Mouse (Mus musculus) hindbrain, embryonic 16.5 days (tissue): ENCODE results near the gene Plcd3. TPM values are rescaled to one million over a fixed set of nuclear protein-coding genes. Genes with fewer than 3 reads are reported as not detected.

Experiments
- ATAC-seq: fragments of 200-750 bp; cut with Nextera tagmentation; 2 replicates; pipeline ENCODE4 v1.8.0; 2017; ENCODE audit warnings: moderate TSS enrichment, moderate library complexity
- H3K27ac ChIP-seq: fragments of 300-500 bp; sonication (generic); 2 replicates; pipeline ENCODE4 v1.5.1; 2014; ENCODE audit warnings: low read depth, mild to moderate bottlenecking, control low read depth, low read length, moderate library complexity
- H3K27me3 ChIP-seq: fragments of 300-500 bp; sonication (generic); replicated peaks from 2 replicates; pipeline ENCODE4 v1.6.1; 2014; ENCODE audit warnings: low read length; ENCODE audit not compliant: control insufficient read depth, insufficient read depth
- H3K36me3 ChIP-seq: fragments of 300-500 bp; sonication (generic); 2 replicates; pipeline ENCODE4 v1.6.1; 2014; ENCODE audit warnings: mild to moderate bottlenecking, low read length, moderate library complexity, mixed read lengths; ENCODE audit not compliant: control insufficient read depth, insufficient read depth
- H3K4me1 ChIP-seq: fragments of 300-500 bp; sonication (generic); 2 replicates; pipeline ENCODE4 v1.6.1; 2014; ENCODE audit warnings: low read depth, low read length; ENCODE audit not compliant: control insufficient read depth, insufficient read depth
- H3K4me2 ChIP-seq: fragments of 300-500 bp; sonication (generic); 2 replicates; pipeline ENCODE4 v1.6.1; 2014; ENCODE audit warnings: mild to moderate bottlenecking, low read length, control low read depth, moderate library complexity
- H3K4me3 ChIP-seq: fragments of 300-500 bp; sonication (generic); 2 replicates; pipeline ENCODE4 v1.5.1; 2014; ENCODE audit warnings: mild to moderate bottlenecking, low read length, control low read depth, moderate library complexity
- H3K9ac ChIP-seq: fragments of 300-500 bp; sonication (generic); 2 replicates; pipeline ENCODE4 v1.6.1; 2014; ENCODE audit warnings: low read depth, mild to moderate bottlenecking, control low read depth, low read length, moderate library complexity
- H3K9me3 ChIP-seq: fragments of 300-500 bp; sonication (generic); 2 replicates; pipeline ENCODE4 v1.6.1; 2014; ENCODE audit warnings: mild to moderate bottlenecking, low read length, moderate library complexity; ENCODE audit not compliant: control insufficient read depth
- WGBS: fragments of 180-500 bp; shearing (Covaris S2); extraction: QIAGEN DNeasy Blood & Tissue Kit; methylation state at CpG from one replicate; pipeline ENCODE4 v1.1.7; 2014; 5-methylcytosine and 5-hydroxymethylcytosine counted together
- polyA plus RNA-seq: library from polyadenylated mRNA; unstranded; fragments of >200 nt; fragmentation: Nextera tagmentation; extraction: Ambion mirVana; gene quantifications from 2 replicates; pipeline ENCODE4 v1.2.1, GENCODE M21; 2015

The Plcd3 gene
- polyA plus RNA-seq, 1 experiment from 2014 or later: 4.9 TPM

GRCm38 (mm10) chr11:103093862-103094833, 7.3 kb downstream of the Plcd3 start:
- no peak overlapping the region for H3K4me3 ChIP-seq
- ATAC-seq: no peak
- no peak overlapping the region for H3K27ac ChIP-seq
- no peak overlapping the region for H3K9ac ChIP-seq
- no peaks in the 10 kb centered on the region for H3K4me1 ChIP-seq
- no peaks in the 10 kb centered on the region for H3K9me3 ChIP-seq
- no peaks in the 10 kb centered on the region for H3K36me3 ChIP-seq
- H3K4me2 ChIP-seq: no peak overlapping the region
- WGBS: 77% methylated on average over 20 of the region's 20 CpGs
- no peaks in the 10 kb centered on the region for H3K27me3 ChIP-seq

GRCm38 (mm10) chr11:103093306-103093705, 8.2 kb downstream of the Plcd3 start:
- no peak for ATAC-seq
- Histone ChIP-seq H3K4me3 (no peak overlapping the region), H3K4me1 (no peaks in the 10 kb centered on the region), H3K9me3 (no peaks in the 10 kb centered on the region), H3K27me3 (no peaks in the 10 kb centered on the region), H3K36me3 (no peaks in the 10 kb centered on the region), H3K27ac (no peak overlapping the region), H3K9ac (no peak overlapping the region), H3K4me2 (no peak overlapping the region)
- 96% methylated on average over 7 of the region's 7 CpGs for WGBS

- Histone ChIP-seq H3K4me3 (no peak overlapping the region), H3K9me3 (no peaks in the 10 kb centered on the region), H3K4me2 (no peak overlapping the region), H3K36me3 (no peaks in the 10 kb centered on the region), H3K4me1 (peaks cover 10% of the 10 kb centered on the region), H3K9ac (no peak overlapping the region), H3K27me3 (peaks cover 18% of the 10 kb centered on the region), H3K27ac (no peak overlapping the region)
- ATAC-seq: no peak
- 53% methylated on average over 6 of the region's 6 CpGs for WGBS
These were observed 19.8 kb downstream of the Plcd3 start for GRCm38 (mm10) chr11:103081631-103082030.

GRCm38 (mm10) chr11:103080323-103081091, 21.0 kb downstream of the Plcd3 start:
- peaks cover 10% of the 10 kb centered on the region for H3K4me1 ChIP-seq
- peak overlapping the region; percentile 29 for H3K4me3 ChIP-seq
- peak overlapping the region; percentile 55 for H3K4me2 ChIP-seq
- peak; percentile 76 for ATAC-seq
- no peak overlapping the region for H3K27ac ChIP-seq
- no peaks in the 10 kb centered on the region for H3K9me3 ChIP-seq
- H3K9ac ChIP-seq: peak overlapping the region; percentile 55
- H3K36me3 ChIP-seq: no peaks in the 10 kb centered on the region
- 3% methylated on average over 41 of the region's 43 CpGs for WGBS
- peaks cover 18% of the 10 kb centered on the region for H3K27me3 ChIP-seq

GRCm38 (mm10) chr11:103078131-103078530, 23.3 kb downstream of the Plcd3 start:
- H3K9ac ChIP-seq: no peak overlapping the region
- H3K9me3 ChIP-seq: no peaks in the 10 kb centered on the region
- peaks cover 10% of the 10 kb centered on the region for H3K4me1 ChIP-seq
- H3K4me3 ChIP-seq: no peak overlapping the region
- no peaks in the 10 kb centered on the region for H3K36me3 ChIP-seq
- peaks cover 18% of the 10 kb centered on the region for H3K27me3 ChIP-seq
- H3K4me2 ChIP-seq: no peak overlapping the region
- no peak for ATAC-seq
- H3K27ac ChIP-seq: no peak overlapping the region
- WGBS: 82% methylated on average over 11 of the region's 11 CpGs

- H3K4me3 ChIP-seq: no peak overlapping the region
- H3K36me3 ChIP-seq: no peaks in the 10 kb centered on the region
- no peak overlapping the region for H3K27ac ChIP-seq
- no peak for ATAC-seq
- peaks cover 9% of the 10 kb centered on the region; the same call in 1 of the 2 replicates for H3K27me3 ChIP-seq
- H3K4me2 ChIP-seq: no peak overlapping the region
- 86% methylated on average over 8 of the region's 8 CpGs for WGBS
- H3K4me1 ChIP-seq: peaks cover 10% of the 10 kb centered on the region
- no peak overlapping the region for H3K9ac ChIP-seq
- no peaks in the 10 kb centered on the region for H3K9me3 ChIP-seq
These were observed 24.9 kb downstream of the Plcd3 start for GRCm38 (mm10) chr11:103076581-103076980.

- Histone ChIP-seq H3K9ac (no peak overlapping the region), H3K9me3 (no peaks in the 10 kb centered on the region), H3K4me3 (no peak overlapping the region), H3K27me3 (peaks cover 5% of the 10 kb centered on the region; the same call in 1 of the 2 replicates), H3K4me1 (peaks cover 10% of the 10 kb centered on the region), H3K36me3 (no peaks in the 10 kb centered on the region), H3K27ac (no peak overlapping the region), H3K4me2 (no peak overlapping the region)
- ATAC-seq: no peak
- 90% methylated on average over 7 of the region's 7 CpGs for WGBS
These were observed 25.4 kb downstream of the Plcd3 start for GRCm38 (mm10) chr11:103076010-103076409.

GRCm38 (mm10) chr11:103074796-103075323, 26.6 kb downstream of the Plcd3 start:
- no peaks in the 10 kb centered on the region for H3K9me3 ChIP-seq
- H3K4me2 ChIP-seq: no peak overlapping the region
- no peak overlapping the region for H3K27ac ChIP-seq
- no peaks in the 10 kb centered on the region for H3K36me3 ChIP-seq
- ATAC-seq: no peak
- H3K9ac ChIP-seq: no peak overlapping the region
- H3K27me3 ChIP-seq: peaks cover 1% of the 10 kb centered on the region; the same call in 1 of the 2 replicates
- no peak overlapping the region for H3K4me3 ChIP-seq
- H3K4me1 ChIP-seq: no peaks in the 10 kb centered on the region
- WGBS: 30% methylated on average over 8 of the region's 10 CpGs
